Mouse (Mus musculus) E14TG2a.4 (cell line): Measurements from ENCODE around the gene Phtf1.

Source experiments
- H3K27me3 ChIP-seq: 2 replicates; pipeline ENCODE4 v1.6.1; 2014; ENCODE audit warnings: low read length, control low read depth; ENCODE audit not compliant: insufficient read depth
- H3K36me3 ChIP-seq: 2 replicates; pipeline ENCODE4 v1.6.1; 2014; ENCODE audit warnings: low read length, control low read depth; ENCODE audit not compliant: insufficient read depth
- H3K4me1 ChIP-seq: replicated peaks from 2 replicates; pipeline ENCODE4 v1.6.1; 2014; ENCODE audit warnings: low read depth, low read length, control low read depth
- H3K4me3 ChIP-seq: replicated peaks from 2 replicates; pipeline ENCODE4 v1.5.1; 2014; ENCODE audit warnings: mild to moderate bottlenecking, low read length
- H3K9me3 ChIP-seq: 2 replicates; pipeline ENCODE4 v1.6.1; 2014; ENCODE audit warnings: low read length, control low read depth
- CTCF ChIP-seq: conservative IDR thresholded peaks from 2 replicates; pipeline ENCODE4 v1.5.1; 2014; ENCODE audit warnings: low read length
- NANOG ChIP-seq: IDR thresholded peaks from 2 replicates; pipeline ENCODE4 v1.6.1; 2014; ENCODE audit warnings: borderline replicate concordance, low read length, mixed read lengths
- POU5F1 ChIP-seq: IDR thresholded peaks from 2 replicates; pipeline ENCODE4 v1.6.1; 2014; ENCODE audit warnings: low read length, borderline replicate concordance

Gene Phtf1

DNA sequence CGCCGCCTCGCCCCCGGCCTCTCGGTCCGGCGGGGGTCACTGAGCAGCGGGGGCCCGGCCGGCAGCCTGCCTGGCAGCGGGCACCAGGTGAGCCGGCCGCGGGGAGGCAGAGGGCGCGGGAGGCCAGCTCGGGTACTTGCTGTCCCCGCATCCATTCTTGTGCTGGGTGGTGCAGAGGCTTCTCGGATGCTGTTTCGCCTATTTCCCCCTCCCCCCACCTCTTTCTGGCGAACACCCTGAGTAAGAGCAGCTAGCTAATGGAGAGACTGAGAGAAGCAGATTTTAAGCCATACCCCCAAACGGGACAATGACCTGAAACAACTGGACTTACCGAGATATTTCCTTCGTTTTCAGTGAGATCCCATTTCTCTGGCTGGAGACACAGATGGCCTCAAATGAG is 791 bp downstream of the Phtf1 start:
- Histone ChIP-seq H3K36me3 (peaks cover 35% of the 10 kb centered on the region), H3K9me3 (no peaks in the 10 kb centered on the region), H3K4me3 (peak overlapping the region; percentile 95), H3K4me1 (peaks cover 20% of the 10 kb centered on the region), H3K27me3 (no peaks in the 10 kb centered on the region)
- no peak for TF ChIP-seq NANOG
- no peak for TF ChIP-seq CTCF
- TF ChIP-seq POU5F1: no peak

DNA sequence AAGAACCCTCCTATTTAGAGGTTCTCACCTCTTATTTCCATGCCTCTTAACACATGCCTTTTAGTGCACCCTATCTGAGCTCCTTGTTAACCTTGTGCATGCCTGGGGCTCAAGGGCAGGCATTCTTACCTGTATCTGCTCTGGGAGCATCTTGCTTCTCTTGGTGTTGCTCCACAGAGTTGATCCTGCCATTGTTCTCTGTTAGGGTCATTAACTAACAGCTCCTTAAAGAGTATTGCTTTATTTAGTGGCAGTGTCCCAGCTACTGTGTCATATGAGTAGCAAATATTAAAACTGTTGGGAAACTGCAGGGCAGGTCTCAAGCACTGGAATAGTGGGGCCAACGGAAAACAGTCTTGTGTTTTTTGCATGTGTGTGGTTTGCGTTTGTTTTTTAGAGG is 3.2 kb downstream of the Phtf1 start:
- Histone ChIP-seq H3K36me3 (peaks cover 25% of the 10 kb centered on the region), H3K27me3 (no peaks in the 10 kb centered on the region), H3K4me1 (peaks cover 20% of the 10 kb centered on the region), H3K4me3 (no peak overlapping the region), H3K9me3 (no peaks in the 10 kb centered on the region)
- TF ChIP-seq NANOG: no peak
- no peak for TF ChIP-seq POU5F1
- TF ChIP-seq CTCF: no peak

DNA sequence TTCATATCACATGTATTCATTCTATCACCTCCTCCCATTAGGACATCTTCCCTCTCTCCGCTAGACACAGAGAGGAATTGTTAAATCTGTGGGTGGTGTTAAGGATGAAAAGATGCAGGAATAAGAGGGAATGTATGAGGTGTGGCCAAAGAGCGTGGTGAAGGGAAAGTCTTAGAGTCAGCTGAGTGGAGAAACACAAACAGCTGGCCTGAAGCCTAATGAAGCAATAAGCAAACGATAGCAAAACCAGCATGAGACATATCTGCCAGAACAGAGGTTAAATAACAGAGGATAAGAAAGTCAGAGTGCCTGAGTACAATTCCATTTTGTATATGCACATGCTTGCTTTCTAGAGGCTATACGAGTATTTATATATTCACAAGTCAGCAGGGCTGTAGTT is 16.6 kb downstream of the Phtf1 start:
- Histone ChIP-seq H3K27me3 (no peaks in the 10 kb centered on the region), H3K4me1 (peaks cover under 1% of the 10 kb centered on the region; the same call in 1 of the 2 replicates), H3K4me3 (no peak overlapping the region), H3K36me3 (peaks cover 31% of the 10 kb centered on the region), H3K9me3 (no peaks in the 10 kb centered on the region)
- TF ChIP-seq NANOG: no peak
- TF ChIP-seq POU5F1: no peak
- TF ChIP-seq CTCF: no peak

DNA sequence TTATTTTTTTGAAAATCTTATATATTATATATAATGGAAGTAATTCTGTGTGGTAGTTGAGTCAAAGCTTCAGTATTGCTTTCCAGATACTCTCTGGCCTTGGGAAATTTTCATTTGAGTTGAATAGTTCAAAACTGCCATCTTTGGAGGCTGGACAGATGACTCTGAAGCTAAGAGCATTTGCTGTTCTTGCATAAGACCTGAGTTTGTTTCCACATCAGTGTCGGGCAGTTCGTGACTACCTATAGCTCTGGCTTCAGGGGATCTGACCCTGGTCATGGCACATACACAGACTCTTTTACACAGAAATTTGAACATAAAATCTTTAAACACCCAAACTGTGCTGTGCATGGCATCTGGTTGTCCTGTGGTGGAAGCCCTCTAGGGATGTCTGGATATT is 17.3 kb downstream of the Phtf1 start:
- TF ChIP-seq CTCF (no peak), NANOG (no peak), POU5F1 (no peak)

DNA sequence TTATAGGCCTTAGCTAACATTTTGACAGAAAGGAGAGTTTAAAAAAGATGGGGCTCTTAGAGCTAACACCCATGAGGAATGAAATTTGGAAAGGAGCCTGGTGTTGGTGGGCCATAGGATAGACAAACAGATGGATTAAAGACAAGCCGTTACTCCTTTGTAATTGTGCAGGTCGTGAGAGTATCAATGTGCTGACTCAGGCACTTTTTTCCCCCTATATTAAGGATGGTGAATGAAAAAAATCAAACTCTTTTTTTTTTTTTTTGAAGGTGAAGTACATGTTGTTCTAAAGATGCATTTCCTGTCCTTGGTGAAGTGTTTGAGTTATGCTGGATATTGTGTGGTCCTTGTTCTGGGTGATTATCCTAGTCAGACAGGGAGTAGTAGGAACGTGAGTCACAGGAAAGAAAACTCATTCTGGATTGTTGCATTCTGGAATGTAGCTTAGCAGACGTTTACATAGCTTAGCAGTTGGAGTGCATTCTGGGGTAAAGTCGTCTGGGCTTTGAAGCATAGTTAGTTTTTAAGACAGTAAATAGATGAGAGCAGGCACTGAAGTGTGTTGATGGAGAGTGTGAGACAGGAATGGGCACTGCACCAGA is 20.0 kb downstream of the Phtf1 start:
- H3K9me3 ChIP-seq: no peaks in the 10 kb centered on the region
- no peaks in the 10 kb centered on the region for H3K4me1 ChIP-seq
- H3K4me3 ChIP-seq: no peak overlapping the region
- peaks cover 49% of the 10 kb centered on the region for H3K36me3 ChIP-seq
- TF ChIP-seq POU5F1: no peak
- TF ChIP-seq CTCF: no peak
- TF ChIP-seq NANOG: no peak
- H3K27me3 ChIP-seq: no peaks in the 10 kb centered on the region

More for the DNA sequence above, 17.3 kb downstream of the Phtf1 start:
- peaks cover 31% of the 10 kb centered on the region for H3K36me3 ChIP-seq
- H3K9me3 ChIP-seq: no peaks in the 10 kb centered on the region
- no peaks in the 10 kb centered on the region for H3K27me3 ChIP-seq
- no peaks in the 10 kb centered on the region for H3K4me1 ChIP-seq
- H3K4me3 ChIP-seq: no peak overlapping the region

DNA sequence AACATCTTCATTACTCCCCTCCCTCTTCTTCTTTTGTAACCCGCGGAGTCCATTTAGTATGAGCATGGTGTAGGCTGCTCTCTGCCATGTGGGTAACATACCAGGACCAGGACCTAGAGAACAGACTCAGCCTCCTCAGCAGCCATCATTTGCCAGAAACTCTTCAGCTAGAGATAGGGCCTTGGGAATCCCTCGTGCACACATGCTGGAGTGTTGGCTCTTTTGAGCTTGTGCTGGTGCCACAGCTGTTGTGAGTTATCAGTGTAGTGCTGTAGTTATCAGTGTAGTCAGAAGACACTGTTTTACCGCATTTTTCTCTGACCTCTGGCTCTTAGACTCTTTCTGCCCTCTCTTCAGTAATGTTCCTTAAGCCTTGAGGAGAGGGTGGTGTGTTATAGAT is 21.4 kb downstream of the Phtf1 start:
- no peaks in the 10 kb centered on the region for H3K4me1 ChIP-seq
- peaks cover 49% of the 10 kb centered on the region for H3K36me3 ChIP-seq
- no peaks in the 10 kb centered on the region for H3K27me3 ChIP-seq
- no peak for TF ChIP-seq CTCF
- TF ChIP-seq NANOG: no peak
- no peak for TF ChIP-seq POU5F1
- no peak overlapping the region for H3K4me3 ChIP-seq
- H3K9me3 ChIP-seq: no peaks in the 10 kb centered on the region

DNA sequence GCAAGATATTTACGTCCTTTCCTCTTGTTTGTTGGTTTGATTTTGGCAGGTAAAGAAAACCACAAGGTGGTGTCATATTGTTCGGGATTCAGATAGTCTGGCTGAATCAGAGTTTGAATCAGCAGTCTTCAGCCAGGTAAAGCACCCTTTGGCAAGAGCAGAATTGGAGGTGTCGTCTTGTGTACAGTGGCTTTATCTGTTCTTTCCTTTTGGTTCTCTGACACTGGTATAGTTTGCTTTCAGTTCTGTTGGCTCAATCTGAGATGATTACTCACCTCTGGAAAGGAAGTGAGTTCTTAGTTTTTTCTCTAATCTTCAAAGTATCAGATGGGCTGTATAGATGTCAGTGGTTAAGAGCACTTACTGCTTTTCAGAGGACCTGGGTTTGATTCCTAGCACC is 23.4 kb downstream of the Phtf1 start:
- TF ChIP-seq CTCF (no peak), NANOG (no peak), POU5F1 (no peak)
- peaks cover 47% of the 10 kb centered on the region for H3K36me3 ChIP-seq
- H3K4me3 ChIP-seq: no peak overlapping the region
- no peaks in the 10 kb centered on the region for H3K27me3 ChIP-seq
- H3K9me3 ChIP-seq: no peaks in the 10 kb centered on the region
- H3K4me1 ChIP-seq: peaks cover 6% of the 10 kb centered on the region; the same call in 1 of the 2 replicates

DNA sequence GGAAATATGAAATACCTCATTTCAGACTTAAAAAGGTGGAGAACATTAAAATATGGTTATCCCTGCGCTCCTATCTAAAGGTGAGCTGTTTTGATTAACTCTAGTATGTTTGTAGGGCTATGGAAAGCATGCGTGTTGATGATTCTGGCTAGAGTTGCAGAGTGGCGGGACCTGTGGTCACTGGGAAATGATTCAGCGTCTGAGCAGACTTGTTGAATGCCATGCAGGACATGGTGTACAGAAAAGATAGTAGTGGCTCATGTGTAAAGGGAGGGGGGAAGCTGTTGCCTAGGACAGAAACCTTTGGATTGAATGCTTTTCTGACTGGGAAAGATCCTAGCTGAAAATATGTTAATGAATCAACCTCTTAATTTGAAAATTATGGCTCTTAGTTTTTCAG is 30.8 kb downstream of the Phtf1 start:
- Histone ChIP-seq H3K4me1 (peaks cover 6% of the 10 kb centered on the region; the same call in 1 of the 2 replicates), H3K36me3 (peaks cover 41% of the 10 kb centered on the region), H3K4me3 (no peak overlapping the region), H3K27me3 (no peaks in the 10 kb centered on the region), H3K9me3 (no peaks in the 10 kb centered on the region)
- TF ChIP-seq POU5F1 (no peak), NANOG (no peak), CTCF (no peak)
